38 mouse cellular contexts compared by ENCODE assay signal in genomic region chr3:54659736-54660135, GRCm38 (mm10). TPM values are rescaled to one million over a fixed set of nuclear protein-coding genes. Genes with fewer than 3 reads are reported as not detected.
"Had no signal": no experiment of that assay in that cellular context is flagged by ENCODE, and none has a peak within 500 bp of the region (broad histone marks: within the 10 kb centered on the region; RNA-seq: fewer than 3 reads in every experiment).

No protein-coding gene starts in this region.

- H3K9me3 ChIP-seq: hindbrain, embryonic 13.5 days; hindbrain, embryonic 15.5 days; kidney, embryonic 15.5 days; limb, embryonic 13.5 days; limb, embryonic 15.5 days; liver, embryonic 13.5 days had no signal

- DNase-seq: gastrocnemius, adult 2 months; gastrocnemius, postnatal 10 days; gastrocnemius, postnatal 25 days; heart, adult 18-20 months; heart, postnatal 10 days; kidney, adult 11 months; kidney, adult 2 months; kidney, adult 9 months; kidney, postnatal 14 days; kidney, postnatal 36 days; layer of hippocampus, adult 9-11 months; layer of hippocampus, postnatal 36 days; left cerebral cortex, postnatal 4 days; liver, embryonic 13.5 days had no signal

- H3K4me1 ChIP-seq: heart, embryonic 12.5 days; hindbrain, embryonic 13.5 days; hindbrain, embryonic 15.5 days; kidney, embryonic 15.5 days; liver, embryonic 13.5 days had no signal

- ATAC-seq: hindbrain, postnatal 0 days; intestine, embryonic 16.5 days had no signal

- H3K36me3 ChIP-seq: heart, embryonic 12.5 days; hindbrain, embryonic 13.5 days; hindbrain, embryonic 15.5 days; kidney, embryonic 15.5 days; limb, embryonic 13.5 days; limb, embryonic 15.5 days; liver, embryonic 13.5 days had no signal

- H3K27ac ChIP-seq: gastrocnemius, adult 2 months; hindbrain, embryonic 13.5 days; hindbrain, embryonic 15.5 days; hindbrain, postnatal 0 days; kidney, embryonic 15.5 days; kidney, postnatal 0 days; liver, embryonic 13.5 days had no signal

- H3K27me3 ChIP-seq: heart, embryonic 12.5 days; hindbrain, embryonic 13.5 days; hindbrain, embryonic 15.5 days; kidney, embryonic 15.5 days; limb, embryonic 13.5 days; limb, embryonic 15.5 days; liver, embryonic 13.5 days had no signal

- H3K4me2 ChIP-seq: heart, embryonic 12.5 days; hindbrain, embryonic 13.5 days; hindbrain, embryonic 15.5 days; kidney, embryonic 15.5 days; limb, embryonic 13.5 days; limb, embryonic 15.5 days; liver, embryonic 13.5 days had no signal

- H3K4me3 ChIP-seq: gastrocnemius, adult 2 months; heart, embryonic 12.5 days; hindbrain, embryonic 13.5 days; hindbrain, embryonic 15.5 days; kidney, embryonic 15.5 days; limb, embryonic 13.5 days; limb, embryonic 15.5 days; liver, embryonic 13.5 days had no signal

- H3K9ac ChIP-seq: heart, embryonic 12.5 days; hindbrain, embryonic 13.5 days; hindbrain, embryonic 15.5 days; kidney, embryonic 15.5 days; limb, embryonic 13.5 days; limb, embryonic 15.5 days; liver, embryonic 13.5 days had no signal

RNA-seq across cellular contexts. Expression of gene Gm21958, which starts 54.4 kb away (rescaled TPM):
- total RNA-seq: gastrocnemius, adult 2 months; gastrocnemius, postnatal 10 days; gastrocnemius, postnatal 25 days; gastrocnemius, postnatal 4 days; heart, adult 18-20 months; heart, postnatal 10 days; heart, postnatal 25 days; hematopoietic stem cell, adult 5-6 weeks; hindbrain, postnatal 0 days; layer of hippocampus, adult 18-20 months; layer of hippocampus, adult 8-10 months; layer of hippocampus, postnatal 14 days; layer of hippocampus, postnatal 36 days; left cerebral cortex, adult 18-20 months; left cerebral cortex, adult 8-10 months; left cerebral cortex, postnatal 10 days; left cerebral cortex, postnatal 25 days; left cerebral cortex, postnatal 4 days; liver, adult 2 months had no signal
- polyA plus RNA-seq: frontal cortex, adult 2 months; heart, embryonic 16.5 days; hindbrain, embryonic 11.5 days; hindbrain, postnatal 0 days; intestine, embryonic 16.5 days; kidney, adult 2 months; large intestine, adult 2 months; liver, adult 2 months; liver, embryonic 13.5 days had no signal
